Mouse (Mus musculus) heart, adult 2 months (tissue): ENCODE measurements around the gene Cyp4f39.

Source experiments
- CTCF ChIP-seq: fragments of 200-600 bp; IDR thresholded peaks from 2 replicates; pipeline ENCODE4 v1.8.1; 2022; ENCODE audit warnings: antibody characterized with exemption, mild to moderate bottlenecking, moderate library complexity
- POLR2A ChIP-seq: fragments of 200-500 bp; IDR thresholded peaks from 2 replicates; pipeline ENCODE4 v1.6.1; 2011; ENCODE audit warnings: mild to moderate bottlenecking, low read depth, low read length, control low read depth; ENCODE audit not compliant: insufficient read depth

- no peak for TF ChIP-seq POLR2A
- no peak for TF ChIP-seq CTCF
Measured at GRCm38 (mm10) chr17:32470795-32471194, 18.3 kb downstream of the Cyp4f39 start.
